Mouse (Mus musculus) ES-Bruce4 (cell line): Measurements from ENCODE around the gene Crybb3. TPM values are rescaled to one million over a fixed set of nuclear protein-coding genes. Genes with fewer than 3 reads are reported as not detected.
A peak's percentile ranks its signal among the peaks of the same experiment; 100 is the strongest.

Experiments
- H3K27ac ChIP-seq: 2 replicates; pipeline ENCODE4 v1.5.1; 2012; ENCODE audit warnings: low read length, inconsistent platforms; ENCODE audit not compliant: insufficient read depth
- H3K27me3 ChIP-seq: 2 replicates; pipeline ENCODE4 v1.6.1; 2012; ENCODE audit warnings: mild to moderate bottlenecking, low read length, inconsistent platforms; ENCODE audit not compliant: control insufficient read depth, poor library complexity, insufficient read depth, severe bottlenecking
- H3K36me3 ChIP-seq: 2 replicates; pipeline ENCODE4 v1.6.1; 2012; ENCODE audit warnings: inconsistent platforms, mild to moderate bottlenecking, low read length, moderate library complexity; ENCODE audit not compliant: control insufficient read depth, poor library complexity, insufficient read depth, severe bottlenecking
- H3K4me1 ChIP-seq: one replicate; pipeline ENCODE4 v1.8.1; 2011; ENCODE audit warnings: low read length; ENCODE audit not compliant: control insufficient read depth, insufficient read depth
- H3K4me3 ChIP-seq: 2 replicates; pipeline ENCODE4 v1.5.1; 2011; ENCODE audit warnings: low read depth, mild to moderate bottlenecking, low read length
- H3K9ac ChIP-seq: 2 replicates; pipeline ENCODE4 v1.6.1; 2012; ENCODE audit warnings: low read depth, mild to moderate bottlenecking, inconsistent platforms; ENCODE audit not compliant: poor library complexity, severe bottlenecking
- H3K9me3 ChIP-seq: replicated peaks from 2 replicates; pipeline ENCODE4 v1.6.1; 2012; ENCODE audit warnings: mild to moderate bottlenecking, low read length, inconsistent platforms; ENCODE audit not compliant: control insufficient read depth, poor library complexity, insufficient read depth, severe bottlenecking
- CTCF ChIP-seq: IDR thresholded peaks from one replicate; pipeline ENCODE4 v1.8.1; 2011; ENCODE audit warnings: low read depth, low read length
- EP300 ChIP-seq: IDR thresholded peaks from 2 replicates; pipeline ENCODE4 v1.6.1; 2011; ENCODE audit warnings: low read depth, low read length; ENCODE audit not compliant: insufficient read depth
- POLR2A ChIP-seq: IDR thresholded peaks from one replicate; pipeline ENCODE4 v1.8.1; 2011; ENCODE audit warnings: low read length; ENCODE audit not compliant: insufficient read depth
- polyA plus RNA-seq: library from polyadenylated mRNA; stranded (reverse); fragments of >200 nt; gene quantifications from 2 replicates; pipeline ENCODE4 v1.2.4, GENCODE M21; 2011; ENCODE audit warnings: low read depth; ENCODE audit not compliant: missing spikeins, insufficient read depth, insufficient read length

Crybb3 gene
- polyA plus RNA-seq, 1 experiment = not detected

DNA sequence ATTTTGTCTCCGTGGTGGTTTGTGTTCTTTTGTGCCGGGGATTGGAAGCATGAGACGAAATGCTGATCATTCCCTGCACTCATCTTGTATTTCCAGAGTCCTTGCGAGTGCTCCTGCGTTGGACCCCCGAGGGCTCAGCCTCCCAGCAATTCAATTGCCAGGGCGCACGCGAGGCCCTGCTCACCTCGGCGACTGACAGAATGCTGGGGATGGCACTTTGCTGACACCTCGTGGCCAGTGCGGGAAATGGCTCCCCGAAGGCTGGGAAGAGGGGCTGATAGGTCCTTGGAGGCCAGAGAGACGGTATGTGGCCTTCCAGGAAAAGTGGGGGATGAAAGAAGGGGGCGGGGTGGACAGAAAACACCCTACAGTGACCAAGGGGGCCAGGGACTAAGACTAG lies 27.1 kb downstream of the Crybb3 start:
- H3K36me3 ChIP-seq = no peaks in the 10 kb centered on the region

DNA sequence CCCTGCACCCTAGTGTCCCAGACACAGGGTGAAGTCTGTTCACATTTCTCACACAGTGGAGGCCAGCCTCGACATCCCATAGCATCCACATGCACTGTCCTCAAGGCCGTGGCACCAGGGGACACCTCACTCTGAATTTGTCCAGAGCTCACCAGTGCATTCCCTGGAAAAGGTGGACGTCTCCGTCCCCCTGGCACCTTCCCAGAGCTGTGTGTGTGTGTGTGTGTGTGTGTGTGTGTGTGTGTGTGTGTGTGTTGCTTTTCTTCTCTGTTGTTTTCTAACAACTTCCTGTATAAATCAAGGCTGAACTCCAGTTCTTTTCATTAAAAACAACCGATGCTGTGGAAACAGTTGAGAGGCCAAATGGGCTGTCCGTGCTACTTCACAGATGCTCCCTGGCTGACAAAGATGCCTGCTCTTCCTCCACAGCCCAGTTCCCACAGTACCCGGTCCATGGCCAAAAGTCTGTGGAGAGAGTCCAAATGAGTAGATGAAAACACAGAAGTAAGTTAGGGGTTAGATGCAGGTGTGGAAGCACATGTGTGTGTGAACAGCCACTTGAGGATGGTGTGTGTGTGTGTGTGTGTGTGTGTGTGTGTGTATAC lies 30.7 kb downstream of the Crybb3 start:
- no peaks in the 10 kb centered on the region for H3K9me3 ChIP-seq
- H3K4me1 ChIP-seq = no peaks in the 10 kb centered on the region
- TF ChIP-seq EP300 (no peak), CTCF (no peak), POLR2A (no peak)
- no peak overlapping the region for H3K4me3 ChIP-seq
- no peak overlapping the region for H3K9ac ChIP-seq
- no peak overlapping the region for H3K27ac ChIP-seq
- no peaks in the 10 kb centered on the region for H3K27me3 ChIP-seq
- no peaks in the 10 kb centered on the region for H3K36me3 ChIP-seq

More for the DNA sequence above, 27.1 kb downstream of the Crybb3 start:
- Histone ChIP-seq H3K27ac (no peak overlapping the region), H3K9me3 (no peaks in the 10 kb centered on the region), H3K9ac (no peak overlapping the region), H3K4me3 (no peak overlapping the region), H3K4me1 (no peaks in the 10 kb centered on the region), H3K27me3 (no peaks in the 10 kb centered on the region)
- peak; percentile 96 for TF ChIP-seq CTCF
- no peak for TF ChIP-seq POLR2A

DNA sequence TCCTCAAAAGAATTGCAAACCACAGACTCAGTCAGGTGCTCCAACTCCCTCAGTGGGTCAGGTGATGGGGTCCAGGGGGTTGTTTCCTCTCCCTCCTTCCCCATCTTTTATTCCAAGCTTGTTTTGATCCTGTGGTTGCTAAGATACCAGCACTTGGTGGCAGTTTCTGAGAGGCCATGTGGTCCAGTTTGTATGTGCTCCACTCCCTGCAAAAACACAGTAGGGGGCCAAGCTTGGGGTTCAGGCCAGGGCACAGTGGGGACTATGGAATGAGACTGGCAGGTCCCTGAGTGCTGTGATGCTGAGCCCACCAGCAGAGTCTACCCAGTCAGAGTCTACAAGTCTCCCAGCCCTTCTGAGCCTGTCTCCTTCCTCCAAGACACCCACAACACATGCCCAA lies 31.5 kb downstream of the Crybb3 start:
- H3K36me3 ChIP-seq = no peaks in the 10 kb centered on the region
- H3K9me3 ChIP-seq = no peaks in the 10 kb centered on the region
- TF ChIP-seq EP300 (no peak), CTCF (no peak), POLR2A (no peak)
- no peaks in the 10 kb centered on the region for H3K4me1 ChIP-seq
- no peak overlapping the region for H3K4me3 ChIP-seq
- no peak overlapping the region for H3K27ac ChIP-seq
- no peak overlapping the region for H3K9ac ChIP-seq
- no peaks in the 10 kb centered on the region for H3K27me3 ChIP-seq

DNA sequence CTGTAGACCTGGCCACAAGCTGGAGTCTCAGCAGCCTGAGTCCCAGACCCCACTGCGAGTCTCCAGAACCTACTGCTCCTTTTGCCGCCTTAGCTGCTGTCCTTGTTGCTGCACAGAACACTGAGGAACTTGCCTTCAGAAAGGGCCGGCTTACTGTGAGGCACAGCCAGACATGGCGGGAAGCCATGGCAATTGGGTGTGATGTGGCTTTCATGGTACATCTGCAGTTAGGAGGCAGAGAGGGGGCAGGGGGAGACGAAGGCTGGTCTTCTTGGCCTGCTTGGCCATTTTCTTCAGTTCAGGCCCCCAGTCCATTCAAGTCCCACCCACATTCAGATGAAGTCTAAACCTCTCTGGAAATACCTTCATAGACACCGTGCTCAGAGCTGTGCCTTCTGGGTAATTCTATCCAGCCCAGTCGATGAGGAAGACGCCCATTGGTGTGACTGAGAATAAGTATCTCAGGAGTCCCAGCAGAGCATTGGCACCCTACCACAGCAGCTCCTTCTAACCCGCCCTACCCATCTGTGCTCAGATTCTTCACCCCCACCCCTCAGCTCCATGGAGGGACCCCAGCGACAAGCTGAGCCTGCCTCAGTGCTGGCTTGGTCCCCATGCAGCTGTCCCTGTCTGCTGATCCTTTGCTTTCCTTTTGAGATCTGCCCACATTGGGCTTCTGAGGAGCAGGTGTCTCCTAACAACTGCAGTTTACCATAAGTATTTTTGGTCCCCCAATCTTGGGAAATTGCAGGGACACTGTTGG lies 35.7 kb downstream of the Crybb3 start:
- no peak overlapping the region for H3K4me3 ChIP-seq
- H3K27ac ChIP-seq = no peak overlapping the region
- H3K27me3 ChIP-seq = no peaks in the 10 kb centered on the region
- TF ChIP-seq EP300 (no peak), CTCF (no peak), POLR2A (no peak)
- no peaks in the 10 kb centered on the region for H3K36me3 ChIP-seq
- H3K9me3 ChIP-seq = no peaks in the 10 kb centered on the region
- no peak overlapping the region for H3K9ac ChIP-seq
- H3K4me1 ChIP-seq = no peaks in the 10 kb centered on the region

GRCm38 (mm10) chr5:113043531-113043930 lies 37.9 kb downstream of the Crybb3 start:
- TF ChIP-seq POLR2A (no peak), CTCF (no peak), EP300 (no peak)
- no peak overlapping the region for H3K27ac ChIP-seq

DNA sequence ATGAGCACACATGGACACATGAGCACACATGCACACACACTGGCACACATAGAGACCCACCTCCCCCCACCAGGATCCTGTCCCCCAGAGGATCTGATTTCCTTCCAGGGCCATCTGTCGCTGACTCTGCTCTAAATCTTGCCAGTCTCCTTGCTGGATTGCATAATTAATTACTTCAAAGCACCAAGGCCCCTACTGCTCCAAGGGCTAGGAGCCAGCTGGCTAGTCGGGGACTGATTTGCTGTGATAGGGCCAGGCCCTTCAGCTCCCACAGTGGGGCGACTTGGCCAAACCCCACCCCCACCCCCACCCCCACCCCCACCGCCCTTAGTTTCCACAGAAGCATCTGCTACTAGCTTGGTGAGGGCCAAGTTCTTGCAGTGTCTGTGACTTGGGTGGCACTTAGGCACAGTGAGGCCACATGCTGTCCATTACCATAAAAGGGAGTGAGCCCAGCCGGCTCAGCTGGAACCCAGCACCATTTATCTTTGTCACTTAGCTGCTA lies 39.8 kb downstream of the Crybb3 start:
- H3K4me3 ChIP-seq = no peak overlapping the region
- no peaks in the 10 kb centered on the region for H3K9me3 ChIP-seq
- TF ChIP-seq EP300 (no peak), CTCF (no peak), POLR2A (no peak)
- H3K27me3 ChIP-seq = no peaks in the 10 kb centered on the region
- no peaks in the 10 kb centered on the region for H3K36me3 ChIP-seq
- H3K9ac ChIP-seq = no peak overlapping the region
- no peaks in the 10 kb centered on the region for H3K4me1 ChIP-seq
- no peak overlapping the region for H3K27ac ChIP-seq

More at GRCm38 (mm10) chr5:113043531-113043930, 37.9 kb downstream of the Crybb3 start:
- H3K36me3 ChIP-seq = no peaks in the 10 kb centered on the region
- no peaks in the 10 kb centered on the region for H3K9me3 ChIP-seq
- no peak overlapping the region for H3K9ac ChIP-seq
- H3K4me3 ChIP-seq = no peak overlapping the region
- no peaks in the 10 kb centered on the region for H3K27me3 ChIP-seq
- no peaks in the 10 kb centered on the region for H3K4me1 ChIP-seq
